Mouse (Mus musculus) liver, postnatal 0 days (tissue): ENCODE data around the gene Thap12.

Source experiments
- CTCF ChIP-seq: sonication (generic); IDR thresholded peaks from 2 replicates; pipeline ENCODE4 v1.5.1; 2016; ENCODE audit warnings: antibody characterized with exemption, low read depth
- EP300 ChIP-seq: IDR thresholded peaks from 2 replicates; pipeline ENCODE4 v1.6.1; 2016; ENCODE audit warnings: antibody characterized with exemption, low read depth, mild to moderate bottlenecking

- TF ChIP-seq CTCF (no peak), EP300 (no peak)
Observed at GRCm38 (mm10) chr7:98727986-98728385, 25.1 kb downstream of the Thap12 start.
